Mouse (Mus musculus): ENCODE results near the gene Nptxr.

DNA sequence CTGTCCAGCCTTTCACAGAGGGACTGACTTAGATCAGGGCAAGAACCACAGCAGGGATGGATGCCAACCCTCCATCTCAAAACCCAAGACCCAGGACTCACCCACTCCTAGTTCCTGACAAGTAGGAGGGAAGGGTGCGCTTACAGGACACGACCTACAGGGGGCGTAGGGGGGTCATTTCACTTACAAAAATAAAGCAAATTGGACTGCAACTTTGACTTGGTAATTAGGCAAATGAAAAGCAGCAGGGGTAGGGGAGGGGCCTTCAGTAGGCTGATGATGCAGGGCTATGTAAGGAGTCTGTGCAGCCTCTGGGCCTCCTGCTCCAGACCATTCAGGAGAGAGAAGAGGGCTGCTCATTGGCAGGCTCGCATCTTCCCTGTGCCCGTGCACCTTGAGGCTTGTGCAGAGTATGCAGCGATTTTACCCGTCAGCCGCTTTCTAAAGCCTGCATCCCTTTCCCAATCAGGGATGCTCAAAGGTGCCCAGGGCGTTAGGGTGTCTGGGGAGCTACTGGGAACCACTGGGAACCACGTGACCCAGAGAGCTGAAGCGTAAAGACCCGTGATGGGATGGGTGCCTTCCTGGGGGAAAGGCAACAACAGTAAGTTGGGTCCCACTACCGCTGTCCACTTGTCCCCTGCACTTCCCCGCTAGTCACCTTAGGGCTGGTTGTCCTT lies 20.7 kb upstream of the Nptxr start:
- peak; percentile 66 for TF ChIP-seq CTCF (IDR thresholded peaks at IDR 0.05; ENCODE audit: low read depth, low read length)
- no peak for TF ChIP-seq EP300 (IDR thresholded peaks at IDR 0.05; ENCODE audit: insufficient read depth, low read depth, low read length)
